Comparison of ENCODE assay signal across 9 mouse cellular contexts in genomic region chr3:30510646-30511045, GRCm38 (mm10). TPM values are rescaled to one million over a fixed set of nuclear protein-coding genes. Genes with fewer than 3 reads are reported as not detected.
DNase-seq lines count a peak whose midpoint lies in the region; ATAC-seq and TF ChIP-seq lines count a peak whose summit lies in the region.
"Had no signal": no experiment of that assay in that cellular context is flagged by ENCODE, and none has a peak within 500 bp of the region (broad histone marks: within the 10 kb centered on the region; RNA-seq: fewer than 3 reads in every experiment).

No protein-coding gene starts in this region.

- no peak for TF ChIP-seq CTCF in midbrain, postnatal 0 days (IDR thresholded peaks at IDR 0.05)
- TF ChIP-seq CTCF in kidney, postnatal 0 days (IDR thresholded peaks at IDR 0.05; ENCODE audit: low read depth): no peak

- H3K9me3 ChIP-seq in hindbrain, embryonic 10.5 days: no peaks in the 10 kb centered on the region
- no peaks in the 10 kb centered on the region for H3K9me3 ChIP-seq in hindbrain, embryonic 16.5 days (ENCODE audit: control insufficient read depth, low read length)
- H3K9me3 ChIP-seq in midbrain, embryonic 11.5 days (ENCODE audit: control insufficient read depth, low read length): no peaks in the 10 kb centered on the region
- H3K9me3 ChIP-seq in midbrain, postnatal 0 days (ENCODE audit: low read length): no peaks in the 10 kb centered on the region
- no peaks in the 10 kb centered on the region for H3K9me3 ChIP-seq in kidney, postnatal 0 days (replicated peaks; ENCODE audit: low read length)
- no peaks in the 10 kb centered on the region for H3K9me3 ChIP-seq in stomach, embryonic 16.5 days (replicated peaks; ENCODE audit: control insufficient read depth, low read length)
- H3K9me3 ChIP-seq: intestine, embryonic 15.5 days had no signal

- peaks cover 88% of the 10 kb centered on the region for H3K4me1 ChIP-seq in hindbrain, embryonic 10.5 days (replicated peaks)
- H3K4me1 ChIP-seq in hindbrain, embryonic 16.5 days (ENCODE audit: control insufficient read depth, insufficient read depth, low read depth, low read length): peaks cover 27% of the 10 kb centered on the region
- peaks cover 26% of the 10 kb centered on the region for H3K4me1 ChIP-seq in midbrain, embryonic 11.5 days (ENCODE audit: control insufficient read depth, insufficient read depth, low read length)
- H3K4me1 ChIP-seq in midbrain, postnatal 0 days (ENCODE audit: insufficient read depth, low read length): 0 out of 2 replicates have a peak, but pooled peaks cover 8% of the 10 kb centered on the region
- H3K4me1 ChIP-seq in kidney, postnatal 0 days (replicated peaks; ENCODE audit: insufficient read depth, low read length): peaks cover 3% of the 10 kb centered on the region
- H3K4me1 ChIP-seq in stomach, embryonic 16.5 days (ENCODE audit: control insufficient read depth, insufficient read depth, low read length): peaks cover 13% of the 10 kb centered on the region

- H3K27ac ChIP-seq in hindbrain, embryonic 10.5 days: no peak overlapping the region
- H3K27ac ChIP-seq in hindbrain, embryonic 16.5 days (ENCODE audit: low read depth, low read length): no peak overlapping the region
- H3K27ac ChIP-seq in midbrain, embryonic 11.5 days (ENCODE audit: low read depth, low read length): no peak overlapping the region
- H3K27ac ChIP-seq in midbrain, postnatal 0 days (ENCODE audit: low read depth, low read length): no peak overlapping the region
- H3K27ac ChIP-seq in kidney, postnatal 0 days: peak overlapping the region; percentile 93
- H3K27ac ChIP-seq in stomach, embryonic 16.5 days (ENCODE audit: low read length): peak overlapping the region; percentile 65; the same call in 1 of the 2 replicates
- H3K27ac ChIP-seq: intestine, embryonic 15.5 days had no signal

- no peak overlapping the region for H3K4me2 ChIP-seq in hindbrain, embryonic 16.5 days (ENCODE audit: low read length)
- H3K4me2 ChIP-seq in midbrain, embryonic 11.5 days: peak overlapping the region; percentile 82; the same call in 1 of the 2 replicates
- H3K4me2 ChIP-seq in midbrain, postnatal 0 days (ENCODE audit: low read depth, low read length, poor library complexity, severe bottlenecking): no peak overlapping the region
- H3K4me2 ChIP-seq in kidney, postnatal 0 days (ENCODE audit: low read length): peak overlapping the region; percentile 73
- H3K4me2 ChIP-seq in stomach, embryonic 16.5 days (ENCODE audit: low read depth, low read length): peak overlapping the region; percentile 95; the same call in 1 of the 2 replicates

- DNase-seq in hindbrain, embryonic 10.5 days (ENCODE audit: low spot score): peak; percentile 30
- DNase-seq in midbrain, embryonic 11.5 days (ENCODE audit: low spot score, missing footprints): peak; percentile 92
- DNase-seq in midbrain, postnatal 0 days (ENCODE audit: low spot score): no peak
- no peak for DNase-seq in kidney, postnatal 0 days (ENCODE audit: low spot score)
- DNase-seq: thymus, adult 18-20 months had no signal

- H3K4me3 ChIP-seq in hindbrain, embryonic 10.5 days: peak overlapping the region; percentile 74
- H3K4me3 ChIP-seq in hindbrain, embryonic 16.5 days (ENCODE audit: low read length): no peak overlapping the region
- no peak overlapping the region for H3K4me3 ChIP-seq in midbrain, embryonic 11.5 days (ENCODE audit: low read depth, low read length)
- no peak overlapping the region for H3K4me3 ChIP-seq in midbrain, postnatal 0 days (ENCODE audit: low read depth, low read length)
- H3K4me3 ChIP-seq in kidney, postnatal 0 days (replicated peaks; ENCODE audit: low read depth, low read length): 0 out of 2 replicates have a peak overlapping the region, but pooled peaks have one; percentile 52
- H3K4me3 ChIP-seq in stomach, embryonic 16.5 days (replicated peaks; ENCODE audit: low read length): no peak overlapping the region

- peaks cover 80% of the 10 kb centered on the region for H3K27me3 ChIP-seq in hindbrain, embryonic 10.5 days (ENCODE audit: insufficient read depth, poor library complexity, severe bottlenecking)
- H3K27me3 ChIP-seq in hindbrain, embryonic 16.5 days (replicated peaks; ENCODE audit: control insufficient read depth, insufficient read depth, low read length): peaks cover 41% of the 10 kb centered on the region
- H3K27me3 ChIP-seq in midbrain, embryonic 11.5 days (ENCODE audit: control insufficient read depth, insufficient read depth, low read length): peaks cover 34% of the 10 kb centered on the region
- peaks cover 45% of the 10 kb centered on the region for H3K27me3 ChIP-seq in midbrain, postnatal 0 days (ENCODE audit: insufficient read depth, low read length)
- H3K27me3 ChIP-seq in kidney, postnatal 0 days (ENCODE audit: insufficient read depth, low read length): peaks cover 6% of the 10 kb centered on the region; the same call in 1 of the 2 replicates
- H3K27me3 ChIP-seq in stomach, embryonic 16.5 days (ENCODE audit: control insufficient read depth, insufficient read depth, low read length): no peaks in the 10 kb centered on the region

- 3% methylated on average over 8 of the region's 8 CpGs for WGBS in hindbrain, embryonic 10.5 days
- 14% methylated on average over 8 of the region's 8 CpGs for WGBS in hindbrain, embryonic 16.5 days
- WGBS in midbrain, embryonic 11.5 days: 3% methylated on average over 8 of the region's 8 CpGs
- 19% methylated on average over 8 of the region's 8 CpGs for WGBS in midbrain, postnatal 0 days
- 29% methylated on average over 8 of the region's 8 CpGs for WGBS in kidney, postnatal 0 days
- 37% methylated on average over 8 of the region's 8 CpGs for WGBS in stomach, embryonic 16.5 days

- no peaks in the 10 kb centered on the region for H3K36me3 ChIP-seq in hindbrain, embryonic 10.5 days
- H3K36me3 ChIP-seq in hindbrain, embryonic 16.5 days (ENCODE audit: control insufficient read depth, insufficient read depth, low read length): no peaks in the 10 kb centered on the region
- H3K36me3 ChIP-seq in midbrain, embryonic 11.5 days (ENCODE audit: control insufficient read depth, insufficient read depth, low read length): no peaks in the 10 kb centered on the region
- no peaks in the 10 kb centered on the region for H3K36me3 ChIP-seq in midbrain, postnatal 0 days (ENCODE audit: insufficient read depth, low read length)
- no peaks in the 10 kb centered on the region for H3K36me3 ChIP-seq in kidney, postnatal 0 days (ENCODE audit: insufficient read depth, low read length)
- H3K36me3 ChIP-seq in stomach, embryonic 16.5 days (ENCODE audit: control insufficient read depth, insufficient read depth, low read length): no peaks in the 10 kb centered on the region
- H3K36me3 ChIP-seq: intestine, embryonic 15.5 days had no signal

- no peak for ATAC-seq in hindbrain, embryonic 16.5 days
- no peak for ATAC-seq in midbrain, embryonic 11.5 days (ENCODE audit: low FRiP score)
- ATAC-seq in midbrain, postnatal 0 days (ENCODE audit: low FRiP score): no peak
- no peak for ATAC-seq in kidney, postnatal 0 days (replicated peaks; ENCODE audit: low FRiP score, low read depth)
- ATAC-seq in stomach, embryonic 16.5 days (ENCODE audit: insufficient read depth, low FRiP score): no peak
- no peak for ATAC-seq in cerebellum, adult (ENCODE audit: insufficient number of reproducible peaks, low FRiP score, low TSS enrichment)
- ATAC-seq: intestine, embryonic 15.5 days had no signal

- no peak overlapping the region for H3K9ac ChIP-seq in hindbrain, embryonic 16.5 days (ENCODE audit: low read depth, low read length)
- no peak overlapping the region for H3K9ac ChIP-seq in midbrain, embryonic 11.5 days (ENCODE audit: low read length)
- no peak overlapping the region for H3K9ac ChIP-seq in midbrain, postnatal 0 days (replicated peaks; ENCODE audit: low read length, poor library complexity, severe bottlenecking)
- no peak overlapping the region for H3K9ac ChIP-seq in kidney, postnatal 0 days (ENCODE audit: low read depth, low read length)
- H3K9ac ChIP-seq in stomach, embryonic 16.5 days (ENCODE audit: low read length): no peak overlapping the region; the same call in 1 of the 2 replicates
- H3K9ac ChIP-seq: intestine, embryonic 15.5 days had no signal

RNA-seq across cellular contexts. Expression of gene Mecom, which starts 37.2 kb away (rescaled TPM):
- polyA plus RNA-seq in hindbrain, embryonic 10.5 days (2016; fragmentation: Nextera tagmentation; extraction: Ambion mirVana): 25.8 and 26.7 TPM in 2 replicates
- 7.0 and 7.9 TPM in 2 replicates for polyA plus RNA-seq in hindbrain, embryonic 16.5 days (2015; fragmentation: Nextera tagmentation; extraction: Ambion mirVana)
- 32.7 and 37.1 TPM in 2 replicates for polyA plus RNA-seq in midbrain, embryonic 11.5 days (2014; fragmentation: Nextera tagmentation; extraction: Ambion mirVana)
- total RNA-seq in midbrain, postnatal 0 days (2014; rRNA removed): 4.7 and 5.1 TPM in 2 replicates
- 2.0 and 2.6 TPM in 2 replicates for polyA plus RNA-seq in midbrain, postnatal 0 days (2015; fragmentation: Nextera tagmentation; extraction: Ambion mirVana)
- polyA plus RNA-seq in kidney, postnatal 0 days (2015; fragmentation: Nextera tagmentation; extraction: Ambion mirVana): 54.7 and 58.1 TPM in 2 replicates
- 57.4 and 64.1 TPM in 2 replicates for polyA plus RNA-seq in stomach, embryonic 16.5 days (2015; fragmentation: Nextera tagmentation; extraction: Ambion mirVana)

Comparison
In these comparisons a context has a peak if more than half of its experiments do, and no peak if none do; other contexts are left out.
1. DNase-seq: peak in hindbrain, embryonic 10.5 days (single experiment) and midbrain, embryonic 11.5 days (single experiment); none in midbrain, postnatal 0 days (single experiment) and kidney, postnatal 0 days (single experiment).
2. H3K4me3 ChIP-seq: peak in hindbrain, embryonic 10.5 days (single experiment) and kidney, postnatal 0 days (single experiment); none in hindbrain, embryonic 16.5 days (single experiment), midbrain, embryonic 11.5 days (single experiment), midbrain, postnatal 0 days (single experiment) and stomach, embryonic 16.5 days (single experiment).
3. H3K4me2 ChIP-seq: peak in midbrain, embryonic 11.5 days (single experiment), kidney, postnatal 0 days (single experiment) and stomach, embryonic 16.5 days (single experiment); none in hindbrain, embryonic 16.5 days (single experiment) and midbrain, postnatal 0 days (single experiment).
4. H3K27ac ChIP-seq: peak in kidney, postnatal 0 days (single experiment) and stomach, embryonic 16.5 days (single experiment); none in hindbrain, embryonic 10.5 days (single experiment), hindbrain, embryonic 16.5 days (single experiment), midbrain, embryonic 11.5 days (single experiment) and midbrain, postnatal 0 days (single experiment).